Mouse (Mus musculus) bone marrow, adult 2 months (tissue): Measurements from ENCODE around the gene Kctd19. TPM values are rescaled to one million over a fixed set of nuclear protein-coding genes. Genes with fewer than 3 reads are reported as not detected.

Experiments used
- H3K27ac ChIP-seq: fragments of 200-500 bp; 2 replicates; pipeline ENCODE4 v1.5.1; 2012; ENCODE audit warnings: low read depth, mild to moderate bottlenecking, control low read depth, inconsistent platforms, low read length; ENCODE audit not compliant: control insufficient read depth, poor library complexity, insufficient read depth
- H3K4me1 ChIP-seq: fragments of 200-500 bp; 2 replicates; pipeline ENCODE4 v1.6.1; 2011; ENCODE audit warnings: low read length; ENCODE audit not compliant: control insufficient read depth, insufficient read depth
- H3K4me3 ChIP-seq: fragments of 200-500 bp; replicated peaks from 2 replicates; pipeline ENCODE3; 2011; ENCODE audit warnings: mild to moderate bottlenecking, low read depth, low read length, control low read depth; ENCODE audit not compliant: control insufficient read depth
- CTCF ChIP-seq: fragments of 200-500 bp; IDR thresholded peaks from 2 replicates; pipeline ENCODE4 v1.5.1; 2011; ENCODE audit warnings: low read length, control low read depth; ENCODE audit not compliant: control insufficient read depth, insufficient read depth
- POLR2A ChIP-seq: fragments of 200-500 bp; IDR thresholded peaks from 2 replicates; pipeline ENCODE4 v1.6.1; 2011; ENCODE audit warnings: low read depth, mild to moderate bottlenecking, control low read depth, low read length, borderline replicate concordance; ENCODE audit not compliant: control insufficient read depth
- WGBS: fragments of 180-500 bp; shearing (Covaris S2); methylation state at CpG from one replicate; pipeline ENCODE4 v1.1.7; 2018; 5-methylcytosine and 5-hydroxymethylcytosine counted together
- polyA plus RNA-seq: library from polyadenylated mRNA; stranded (reverse); fragments of >200 nt; gene quantifications from 2 replicates; pipeline ENCODE4 v1.2.4, GENCODE M21; 2011; ENCODE audit warnings: low replicate concordance; ENCODE audit not compliant: missing spikeins, insufficient read depth, insufficient read length

The Kctd19 gene
- polyA plus RNA-seq, 1 experiment, result not detected

DNA sequence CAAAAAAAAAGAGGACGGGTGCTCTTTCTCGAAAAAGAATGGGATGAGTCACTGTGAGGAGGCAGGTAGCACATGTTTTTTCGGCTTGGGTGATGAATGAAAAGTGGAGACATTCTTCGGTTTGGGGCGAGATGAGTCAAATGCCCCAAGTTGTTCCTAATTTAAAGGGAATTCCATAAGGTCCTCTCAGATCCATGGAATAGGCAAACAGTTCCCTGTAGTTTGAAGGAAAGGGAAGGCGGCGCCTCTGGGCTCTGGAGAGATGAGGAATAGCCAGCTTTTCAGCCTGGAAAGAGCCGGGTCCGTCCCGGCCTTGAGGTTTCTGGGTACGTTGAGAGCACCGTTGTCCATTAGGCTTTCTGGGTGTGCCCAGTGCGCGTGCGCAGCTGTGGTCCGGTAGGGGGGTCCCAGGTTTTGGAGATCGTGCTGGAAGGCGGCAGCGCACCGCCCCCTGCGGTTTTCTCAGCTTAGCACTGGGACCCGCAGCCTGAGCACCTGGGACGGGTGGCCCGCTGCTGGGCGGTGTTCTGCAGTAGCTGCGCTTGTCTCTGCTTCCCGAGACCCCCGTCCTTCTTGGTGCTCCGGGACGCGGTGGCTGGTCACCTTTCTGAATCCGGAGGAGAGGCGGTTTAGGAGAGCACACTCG, 64.7 kb downstream of the Kctd19 start, which contains the start of gene Slc9a5:
Gene Slc9a5 (plus strand): TSS at position 394 of the 646 bp plus-strand sequence.
- under 1% methylated on average over 34 of the region's 34 CpGs for WGBS

DNA sequence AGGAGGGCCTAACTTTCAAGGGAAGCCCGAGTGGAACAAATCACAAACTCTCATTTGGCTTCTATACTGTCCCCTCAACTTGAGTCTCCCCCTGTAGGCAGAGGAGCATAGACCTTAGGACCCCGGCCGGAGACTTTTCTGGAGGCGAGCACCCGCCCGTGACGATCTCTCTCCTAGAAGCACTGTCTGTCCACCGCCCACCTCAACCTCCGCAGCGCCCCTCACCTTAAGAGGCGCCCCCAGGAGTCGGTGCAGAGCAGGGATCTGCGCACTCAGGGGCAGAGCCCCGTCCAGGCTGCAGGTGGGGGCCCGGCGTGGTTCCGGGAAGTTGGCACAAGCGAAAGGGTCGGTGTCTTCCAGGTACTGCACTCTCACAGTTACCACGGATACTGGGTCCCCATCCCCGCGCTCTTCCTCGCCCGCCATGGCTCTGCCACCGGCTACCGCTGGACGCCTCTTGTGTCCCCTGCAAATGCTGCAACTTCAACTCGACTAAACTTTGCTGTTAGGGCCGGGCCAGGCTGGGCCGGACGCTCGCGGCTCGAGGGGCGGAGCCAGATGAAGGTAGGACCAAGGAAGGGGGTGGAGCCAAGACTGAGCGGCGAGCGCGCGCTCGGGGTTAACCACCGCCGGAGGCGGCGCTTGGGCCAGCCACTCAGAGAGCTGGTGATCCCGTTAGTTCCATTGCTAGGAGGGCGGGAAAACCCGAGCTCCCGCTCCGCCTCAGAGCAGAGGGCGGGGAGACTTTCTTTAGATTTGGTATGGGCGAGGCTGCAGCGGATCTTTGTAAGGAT, 65.7 kb downstream of the Kctd19 start, which contains the start of gene Fhod1:
Gene Fhod1 (minus strand): TSS at position 526 of the 794 bp plus-strand sequence.
- TF ChIP-seq POLR2A, result peak; percentile 67; the same call in 1 of the 2 replicates
- TF ChIP-seq CTCF, result no peak
- WGBS, result under 1% methylated on average over 53 of the region's 53 CpGs
- peak within 1 kb of the TSS; percentile 83 for H3K27ac ChIP-seq
- no peaks in the 10 kb centered on the region; the same call in 1 of the 2 replicates for H3K4me1 ChIP-seq
- H3K4me3 ChIP-seq, result peak within 1 kb of the TSS; percentile 91

More for the DNA sequence above, 64.7 kb downstream of the Kctd19 start, which contains the start of gene Slc9a5:
- Histone ChIP-seq H3K4me1 (no peaks in the 10 kb centered on the region; the same call in 1 of the 2 replicates), H3K27ac (peak within 1 kb of the TSS; percentile 83), H3K4me3 (peak within 1 kb of the TSS; percentile 91)
- TF ChIP-seq CTCF (no peak), POLR2A (no peak)

DNA sequence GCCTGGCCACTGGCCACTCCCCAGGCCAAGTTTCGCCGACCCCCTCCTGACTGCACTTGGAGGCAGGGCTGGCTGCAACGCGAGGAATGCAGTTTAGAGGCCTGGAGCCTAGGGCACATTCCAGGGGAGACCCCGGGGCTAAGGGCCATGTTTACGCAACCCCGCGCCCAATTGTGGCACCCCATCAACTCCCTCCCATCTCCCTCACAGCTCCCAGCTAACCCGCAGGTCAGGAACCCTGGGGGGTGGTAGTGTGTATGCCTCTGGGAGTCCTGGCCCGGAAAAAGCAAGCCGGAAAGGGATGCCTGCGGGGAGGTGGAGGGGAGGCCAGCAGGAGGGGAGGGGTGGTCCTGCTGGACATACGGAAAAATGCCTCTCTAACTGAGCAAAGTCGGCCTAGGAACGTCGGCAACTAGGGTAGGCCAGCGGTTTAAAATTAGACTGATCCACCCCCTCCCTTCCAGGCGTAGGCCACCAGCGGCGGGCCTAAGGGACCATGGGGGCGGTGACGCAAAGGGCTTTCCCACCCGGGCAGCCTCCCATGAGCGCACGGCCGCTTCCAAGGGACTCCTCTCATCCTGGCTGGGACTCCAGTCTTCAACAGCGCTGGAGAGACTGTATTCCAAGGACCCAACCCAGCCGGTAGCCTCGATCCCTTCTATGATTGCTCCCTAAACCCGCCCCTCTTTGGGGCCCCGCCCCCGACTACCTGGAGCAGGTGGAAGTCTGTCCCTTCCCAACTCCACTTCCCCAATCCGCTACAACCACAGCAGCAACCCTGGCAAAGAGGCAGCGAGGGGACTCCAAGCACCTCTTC, 66.5 kb downstream of the Kctd19 start:
- no peaks in the 10 kb centered on the region; the same call in 1 of the 2 replicates for H3K4me1 ChIP-seq
- peak overlapping the region; percentile 91 for H3K4me3 ChIP-seq
- TF ChIP-seq CTCF, result no peak
- no peak for TF ChIP-seq POLR2A
- H3K27ac ChIP-seq, result no peak overlapping the region; the same call in 1 of the 2 replicates
- WGBS, result 7% methylated on average over 34 of the region's 34 CpGs

DNA sequence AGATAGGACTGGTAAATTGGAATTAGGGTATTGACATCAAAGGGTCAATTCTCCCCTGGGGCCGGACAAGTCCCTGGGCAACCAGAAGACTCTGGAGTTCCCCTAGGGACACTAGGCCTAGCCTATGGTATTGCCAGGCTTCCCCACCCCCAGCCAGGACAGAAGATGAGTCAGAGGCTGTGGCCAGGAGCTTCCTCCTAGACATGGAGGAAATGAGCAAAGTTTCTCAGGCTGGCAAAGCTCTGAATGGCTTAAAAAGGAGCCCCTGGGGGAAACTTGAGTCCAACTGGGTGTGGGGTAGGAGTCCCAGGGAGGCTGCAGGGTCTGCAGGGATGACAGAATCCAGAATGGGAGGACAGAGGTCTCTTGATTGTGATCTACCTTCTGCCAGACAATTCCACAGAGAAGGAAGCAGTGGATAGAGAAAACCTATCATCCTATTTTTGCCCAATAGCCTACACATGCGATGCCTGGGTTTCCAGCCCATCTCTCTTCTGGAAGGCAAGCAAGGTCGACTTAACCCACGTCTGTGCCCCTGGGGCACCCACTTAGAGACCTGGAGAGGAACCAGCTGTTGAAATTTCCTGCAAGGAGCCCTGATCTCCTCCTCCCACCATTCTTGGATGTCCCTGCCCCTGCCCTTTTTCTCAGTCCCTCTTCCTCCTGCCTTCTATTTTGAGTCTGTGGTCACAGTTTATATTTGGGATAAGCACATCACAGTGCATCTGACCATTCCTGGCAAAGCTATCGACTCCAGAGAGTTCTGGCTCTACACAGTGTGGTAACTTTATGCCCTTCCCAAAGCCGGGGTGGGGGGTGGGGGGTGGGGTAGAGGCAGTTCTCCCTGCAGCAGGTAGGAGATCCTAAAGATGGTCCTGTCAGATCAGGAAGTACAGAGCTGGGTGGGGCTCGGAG, 68.0 kb downstream of the Kctd19 start:
- TF ChIP-seq POLR2A (no peak), CTCF (no peak)
- no peak overlapping the region for H3K4me3 ChIP-seq
- H3K4me1 ChIP-seq, result no peaks in the 10 kb centered on the region; the same call in 1 of the 2 replicates
- WGBS, result 31% methylated on average over 7 of the region's 7 CpGs
- H3K27ac ChIP-seq, result peak overlapping the region; percentile 57

- Histone ChIP-seq H3K4me1 (no peaks in the 10 kb centered on the region; the same call in 1 of the 2 replicates), H3K27ac (no peak overlapping the region), H3K4me3 (no peak overlapping the region)
- TF ChIP-seq CTCF (no peak), POLR2A (no peak)
- 60% methylated on average over 8 of the region's 8 CpGs for WGBS
These were observed 69.3 kb downstream of the Kctd19 start for GRCm38 (mm10) chr8:105343791-105344574.

- H3K4me1 ChIP-seq, result no peaks in the 10 kb centered on the region; the same call in 1 of the 2 replicates
- H3K27ac ChIP-seq, result no peak overlapping the region
- H3K4me3 ChIP-seq, result no peak overlapping the region
- WGBS, result 74% methylated on average over 4 of the region's 4 CpGs
- no peak for TF ChIP-seq POLR2A
- no peak for TF ChIP-seq CTCF
These were observed 70.5 kb downstream of the Kctd19 start for GRCm38 (mm10) chr8:105342768-105343167.
